Mouse (Mus musculus) limb, embryonic 11.5 days (tissue): Measurements from ENCODE around the gene Padi6. TPM values are rescaled to one million over a fixed set of nuclear protein-coding genes. Genes with fewer than 3 reads are reported as not detected.
A peak's percentile ranks its signal among the peaks of the same experiment; 100 is the strongest.

Experiments used
- ATAC-seq: fragments of 200-750 bp; cut with Nextera tagmentation; 2 replicates; pipeline ENCODE4 v1.8.0; 2017; ENCODE audit warnings: low read depth; ENCODE audit not compliant: insufficient number of reproducible peaks, low FRiP score, low TSS enrichment
- DNase-seq: peaks from one replicate; pipeline ENCODE4 v3.0.0-alpha.2; 2015; ENCODE audit warnings: low spot score
- H3K27ac ChIP-seq: fragments of 300-500 bp; sonication (generic); replicated peaks from 2 replicates; pipeline ENCODE4 v1.5.1; 2014; ENCODE audit warnings: low read depth, mild to moderate bottlenecking, low read length
- H3K27me3 ChIP-seq: fragments of 300-500 bp; sonication (generic); 2 replicates; pipeline ENCODE4 v1.6.1; 2014; ENCODE audit warnings: mild to moderate bottlenecking, low read length, mixed read lengths; ENCODE audit not compliant: control insufficient read depth, insufficient read depth
- H3K36me3 ChIP-seq: fragments of 300-500 bp; sonication (generic); 2 replicates; pipeline ENCODE4 v1.6.1; 2014; ENCODE audit warnings: mild to moderate bottlenecking, low read length, moderate library complexity, mixed read lengths; ENCODE audit not compliant: control insufficient read depth, insufficient read depth
- H3K4me1 ChIP-seq: fragments of 300-500 bp; sonication (generic); 2 replicates; pipeline ENCODE4 v1.6.1; 2014; ENCODE audit warnings: low read length, mixed read lengths; ENCODE audit not compliant: control insufficient read depth, insufficient read depth
- H3K4me2 ChIP-seq: fragments of 300-500 bp; sonication (generic); 2 replicates; pipeline ENCODE4 v1.6.1; 2014; ENCODE audit warnings: low read depth, mild to moderate bottlenecking, moderate library complexity; ENCODE audit not compliant: severe bottlenecking
- H3K4me3 ChIP-seq: fragments of 300-500 bp; sonication (generic); 2 replicates; pipeline ENCODE4 v1.5.1; 2014; ENCODE audit warnings: low read depth, low read length
- H3K9ac ChIP-seq: fragments of 300-500 bp; sonication (generic); 2 replicates; pipeline ENCODE4 v1.6.1; 2014; ENCODE audit warnings: mild to moderate bottlenecking, low read length
- H3K9me3 ChIP-seq: fragments of 300-500 bp; sonication (generic); 2 replicates; pipeline ENCODE4 v1.6.1; 2016; ENCODE audit warnings: low read length; ENCODE audit not compliant: control insufficient read depth
- WGBS: fragments of 180-500 bp; shearing (Covaris S2); extraction: QIAGEN DNeasy Blood & Tissue Kit; methylation state at CpG from one replicate; pipeline ENCODE4 v1.1.7; 2014; 5-methylcytosine and 5-hydroxymethylcytosine counted together
- polyA plus RNA-seq: library from polyadenylated mRNA; unstranded; fragments of >200 nt; fragmentation: Nextera tagmentation; extraction: Ambion mirVana; gene quantifications from 2 replicates; pipeline ENCODE4 v1.2.1, GENCODE M21; 2014

The Padi6 gene
- polyA plus RNA-seq, 1 experiment from 2014 or later: 0.11 TPM

GRCm38 (mm10) chr4:140770433-140770832 is 28.0 kb upstream of the Padi6 start:
- Histone ChIP-seq H3K9ac (no peak overlapping the region), H3K4me1 (no peaks in the 10 kb centered on the region), H3K4me2 (peak overlapping the region; percentile 32), H3K9me3 (no peaks in the 10 kb centered on the region), H3K4me3 (no peak overlapping the region), H3K27me3 (no peaks in the 10 kb centered on the region), H3K36me3 (no peaks in the 10 kb centered on the region), H3K27ac (no peak overlapping the region)
- DNase-seq (peak; percentile 49), ATAC-seq (no peak)
- WGBS: 30% methylated on average over 13 of the region's 13 CpGs

GRCm38 (mm10) chr4:140768973-140769372 is 26.5 kb upstream of the Padi6 start:
- no peak overlapping the region for H3K9ac ChIP-seq
- H3K27ac ChIP-seq: no peak overlapping the region
- H3K9me3 ChIP-seq: no peaks in the 10 kb centered on the region
- H3K4me1 ChIP-seq: no peaks in the 10 kb centered on the region
- H3K36me3 ChIP-seq: no peaks in the 10 kb centered on the region
- WGBS: 79% methylated on average over 5 of the region's 5 CpGs
- H3K27me3 ChIP-seq: no peaks in the 10 kb centered on the region
- DNase-seq: no peak
- no peak overlapping the region for H3K4me3 ChIP-seq
- 0 out of 2 replicates have a peak, but pooled peaks have one; percentile 47 for ATAC-seq
- no peak overlapping the region for H3K4me2 ChIP-seq

- 80% methylated on average over 3 of the region's 3 CpGs for WGBS
- ATAC-seq (no peak), DNase-seq (no peak)
- Histone ChIP-seq H3K9me3 (no peaks in the 10 kb centered on the region), H3K27me3 (no peaks in the 10 kb centered on the region), H3K4me2 (no peak overlapping the region), H3K36me3 (no peaks in the 10 kb centered on the region), H3K27ac (no peak overlapping the region), H3K4me1 (no peaks in the 10 kb centered on the region), H3K4me3 (no peak overlapping the region), H3K9ac (no peak overlapping the region)
These were observed 23.5 kb upstream of the Padi6 start for GRCm38 (mm10) chr4:140765936-140766335.

- H3K4me3 ChIP-seq: no peak overlapping the region
- 12% methylated on average over 9 of the region's 9 CpGs for WGBS
- H3K4me2 ChIP-seq: no peak overlapping the region
- peak; percentile 81 for DNase-seq
- H3K27ac ChIP-seq: no peak overlapping the region
- ATAC-seq: no peak
- no peak overlapping the region for H3K9ac ChIP-seq
- H3K4me1 ChIP-seq: peaks cover under 1% of the 10 kb centered on the region
- no peaks in the 10 kb centered on the region for H3K27me3 ChIP-seq
- H3K9me3 ChIP-seq: no peaks in the 10 kb centered on the region
- H3K36me3 ChIP-seq: no peaks in the 10 kb centered on the region
These were observed 20.7 kb upstream of the Padi6 start for GRCm38 (mm10) chr4:140763158-140763557.

- WGBS: 87% methylated on average over 7 of the region's 7 CpGs
- no peaks in the 10 kb centered on the region for H3K36me3 ChIP-seq
- H3K4me2 ChIP-seq: no peak overlapping the region
- ATAC-seq: no peak
- no peak overlapping the region for H3K27ac ChIP-seq
- no peak overlapping the region for H3K9ac ChIP-seq
- no peaks in the 10 kb centered on the region for H3K27me3 ChIP-seq
- DNase-seq: no peak
- peaks cover 4% of the 10 kb centered on the region for H3K4me1 ChIP-seq
- H3K4me3 ChIP-seq: no peak overlapping the region
- no peaks in the 10 kb centered on the region for H3K9me3 ChIP-seq
These were observed 19.2 kb upstream of the Padi6 start for GRCm38 (mm10) chr4:140761601-140762000.

- H3K4me2 ChIP-seq: no peak overlapping the region
- peaks cover 7% of the 10 kb centered on the region for H3K4me1 ChIP-seq
- H3K36me3 ChIP-seq: no peaks in the 10 kb centered on the region
- ATAC-seq (no peak), DNase-seq (no peak)
- no peaks in the 10 kb centered on the region for H3K9me3 ChIP-seq
- H3K27me3 ChIP-seq: no peaks in the 10 kb centered on the region; the same call in 1 of the 2 replicates
- H3K9ac ChIP-seq: no peak overlapping the region
- H3K4me3 ChIP-seq: no peak overlapping the region
- WGBS: 66% methylated on average over 3 of the region's 3 CpGs
- H3K27ac ChIP-seq: no peak overlapping the region
These were observed 13.4 kb upstream of the Padi6 start for GRCm38 (mm10) chr4:140755811-140756210.

GRCm38 (mm10) chr4:140753366-140753765 is 10.9 kb upstream of the Padi6 start:
- H3K4me1 ChIP-seq: peaks cover 12% of the 10 kb centered on the region
- H3K27ac ChIP-seq: no peak overlapping the region
- H3K9ac ChIP-seq: no peak overlapping the region
- H3K36me3 ChIP-seq: no peaks in the 10 kb centered on the region
- peak; percentile 39 for DNase-seq
- no peaks in the 10 kb centered on the region for H3K9me3 ChIP-seq
- ATAC-seq: no peak
- H3K4me2 ChIP-seq: no peak overlapping the region
- no peak overlapping the region for H3K4me3 ChIP-seq
- 44% methylated on average over 7 of the region's 7 CpGs for WGBS
- H3K27me3 ChIP-seq: peaks cover 3% of the 10 kb centered on the region; the same call in 1 of the 2 replicates

GRCm38 (mm10) chr4:140750328-140750727 is 7.9 kb upstream of the Padi6 start:
- DNase-seq: peak; percentile 53
- no peak overlapping the region for H3K27ac ChIP-seq
- no peak for ATAC-seq
- no peak overlapping the region for H3K9ac ChIP-seq
- H3K36me3 ChIP-seq: no peaks in the 10 kb centered on the region
- H3K27me3 ChIP-seq: peaks cover 7% of the 10 kb centered on the region; the same call in 1 of the 2 replicates
- H3K4me2 ChIP-seq: 0 out of 2 replicates have a peak overlapping the region, but pooled peaks have one; percentile 13
- no peaks in the 10 kb centered on the region for H3K9me3 ChIP-seq
- 11% methylated on average over 19 of the region's 19 CpGs for WGBS
- no peak overlapping the region for H3K4me3 ChIP-seq
- peaks cover 12% of the 10 kb centered on the region; the same call in 1 of the 2 replicates for H3K4me1 ChIP-seq

GRCm38 (mm10) chr4:140747978-140748377 is 5.5 kb upstream of the Padi6 start:
- WGBS: 24% methylated on average over 12 of the region's 12 CpGs
- Histone ChIP-seq H3K27me3 (peaks cover 7% of the 10 kb centered on the region; the same call in 1 of the 2 replicates), H3K36me3 (no peaks in the 10 kb centered on the region), H3K4me3 (no peak overlapping the region), H3K4me2 (no peak overlapping the region), H3K9ac (no peak overlapping the region), H3K4me1 (peaks cover 9% of the 10 kb centered on the region; the same call in 1 of the 2 replicates), H3K27ac (no peak overlapping the region), H3K9me3 (no peaks in the 10 kb centered on the region)
- ATAC-seq (no peak), DNase-seq (no peak)
